Mouse (Mus musculus): Measurements from ENCODE around the gene Ccdc97.

- peak; percentile 20; the same call in 1 of the 2 replicates for TF ChIP-seq CTCF (IDR thresholded peaks at IDR 0.05; ENCODE audit: control insufficient read depth, insufficient read depth, low read length)
- no peak for TF ChIP-seq POLR2A (IDR thresholded peaks at IDR 0.05; ENCODE audit: borderline replicate concordance, control insufficient read depth, low read depth, low read length)
These were observed 38.9 kb downstream of the Ccdc97 start for GRCm38 (mm10) chr7:25679971-25680370.

All from bone marrow, adult 2 months (tissue).